Mouse (Mus musculus): ENCODE results near the gene Adamts8. TPM values are rescaled to one million over a fixed set of nuclear protein-coding genes. Genes with fewer than 3 reads are reported as not detected.

The Adamts8 gene
- polyA plus RNA-seq, 1 experiment from 2014 or later: 1.0 TPM

- Histone ChIP-seq H3K36me3 (no peaks in the 10 kb centered on the region), H3K27me3 (ENCODE audit: low read depth, poor library complexity, severe bottlenecking) (no peaks in the 10 kb centered on the region), H3K27ac (replicated peaks) (no peak overlapping the region), H3K9me3 (replicated peaks) (no peaks in the 10 kb centered on the region), H3K4me1 (no peaks in the 10 kb centered on the region), H3K4me3 (no peak overlapping the region)
- no peak for DNase-seq (ENCODE audit: low spot score)
- 66% methylated on average over 7 of the region's 7 CpGs for WGBS
These were observed 24.5 kb downstream of the Adamts8 start for GRCm38 (mm10) chr9:30966881-30967280.

- no peaks in the 10 kb centered on the region for H3K36me3 ChIP-seq
- DNase-seq (ENCODE audit: low spot score): no peak
- H3K27me3 ChIP-seq (ENCODE audit: low read depth, poor library complexity, severe bottlenecking): no peaks in the 10 kb centered on the region
- H3K4me3 ChIP-seq: no peak overlapping the region
- no peak overlapping the region for H3K27ac ChIP-seq (replicated peaks)
- WGBS: 87% methylated on average over 6 of the region's 6 CpGs
- no peaks in the 10 kb centered on the region for H3K9me3 ChIP-seq (replicated peaks)
- no peaks in the 10 kb centered on the region for H3K4me1 ChIP-seq
These were observed 25.8 kb downstream of the Adamts8 start for GRCm38 (mm10) chr9:30968130-30968529.

- Histone ChIP-seq H3K36me3 (no peaks in the 10 kb centered on the region), H3K27ac (replicated peaks) (no peak overlapping the region), H3K27me3 (ENCODE audit: low read depth, poor library complexity, severe bottlenecking) (no peaks in the 10 kb centered on the region), H3K4me1 (no peaks in the 10 kb centered on the region), H3K4me3 (no peak overlapping the region), H3K9me3 (replicated peaks) (no peaks in the 10 kb centered on the region)
- 81% methylated on average over 3 of the region's 3 CpGs for WGBS
- DNase-seq (ENCODE audit: low spot score): no peak
These were observed 27.6 kb downstream of the Adamts8 start for GRCm38 (mm10) chr9:30970001-30970400.

- no peak for DNase-seq (ENCODE audit: low spot score)
- Histone ChIP-seq H3K4me1 (no peaks in the 10 kb centered on the region), H3K27ac (replicated peaks) (no peak overlapping the region), H3K27me3 (ENCODE audit: low read depth, poor library complexity, severe bottlenecking) (no peaks in the 10 kb centered on the region), H3K4me3 (no peak overlapping the region), H3K9me3 (replicated peaks) (no peaks in the 10 kb centered on the region), H3K36me3 (no peaks in the 10 kb centered on the region)
- 69% methylated on average over 4 of the region's 4 CpGs for WGBS
These were observed 29.6 kb downstream of the Adamts8 start for GRCm38 (mm10) chr9:30971967-30972366.

- WGBS: 74% methylated on average over 11 of the region's 11 CpGs
- H3K4me3 ChIP-seq: no peak overlapping the region
- no peaks in the 10 kb centered on the region for H3K4me1 ChIP-seq
- H3K36me3 ChIP-seq: no peaks in the 10 kb centered on the region
- H3K27ac ChIP-seq (replicated peaks): no peak overlapping the region
- H3K27me3 ChIP-seq (ENCODE audit: low read depth, poor library complexity, severe bottlenecking): no peaks in the 10 kb centered on the region
- H3K9me3 ChIP-seq (replicated peaks): no peaks in the 10 kb centered on the region
- DNase-seq (ENCODE audit: low spot score): no peak
These were observed 34.1 kb downstream of the Adamts8 start for GRCm38 (mm10) chr9:30976339-30977023.

- Histone ChIP-seq H3K27ac (replicated peaks) (no peak overlapping the region), H3K9me3 (replicated peaks) (no peaks in the 10 kb centered on the region), H3K36me3 (no peaks in the 10 kb centered on the region), H3K4me3 (no peak overlapping the region), H3K27me3 (ENCODE audit: low read depth, poor library complexity, severe bottlenecking) (no peaks in the 10 kb centered on the region), H3K4me1 (no peaks in the 10 kb centered on the region)
- no peak for DNase-seq (ENCODE audit: low spot score)
- 84% methylated on average over 2 of the region's 2 CpGs for WGBS
These were observed 38.1 kb downstream of the Adamts8 start for GRCm38 (mm10) chr9:30980467-30980866.

GRCm38 (mm10) chr9:30985782-30986181 lies 43.4 kb downstream of the Adamts8 start:
- Histone ChIP-seq H3K4me1 (no peaks in the 10 kb centered on the region), H3K27me3 (ENCODE audit: low read depth, poor library complexity, severe bottlenecking) (no peaks in the 10 kb centered on the region), H3K4me3 (no peak overlapping the region), H3K27ac (replicated peaks) (no peak overlapping the region), H3K9me3 (replicated peaks) (no peaks in the 10 kb centered on the region), H3K36me3 (no peaks in the 10 kb centered on the region)
- WGBS: 81% methylated on average over 6 of the region's 6 CpGs
- DNase-seq (ENCODE audit: low spot score): no peak

- no peaks in the 10 kb centered on the region for H3K27me3 ChIP-seq (ENCODE audit: low read depth, poor library complexity, severe bottlenecking)
- 87% methylated on average over 5 of the region's 5 CpGs for WGBS
- no peak overlapping the region for H3K27ac ChIP-seq (replicated peaks)
- H3K4me3 ChIP-seq: no peak overlapping the region
- DNase-seq (ENCODE audit: low spot score): no peak
- H3K4me1 ChIP-seq: no peaks in the 10 kb centered on the region
- no peaks in the 10 kb centered on the region for H3K9me3 ChIP-seq (replicated peaks)
- H3K36me3 ChIP-seq: no peaks in the 10 kb centered on the region
These were observed 50.7 kb downstream of the Adamts8 start for GRCm38 (mm10) chr9:30993106-30993505.

GRCm38 (mm10) chr9:30996590-30997562 lies 54.5 kb downstream of the Adamts8 start:
- 85% methylated on average over 12 of the region's 12 CpGs for WGBS
- H3K27me3 ChIP-seq (ENCODE audit: low read depth, poor library complexity, severe bottlenecking): no peaks in the 10 kb centered on the region
- H3K4me1 ChIP-seq: no peaks in the 10 kb centered on the region
- H3K27ac ChIP-seq (replicated peaks): no peak overlapping the region
- no peak overlapping the region for H3K4me3 ChIP-seq
- no peak for DNase-seq (ENCODE audit: low spot score)
- no peaks in the 10 kb centered on the region for H3K9me3 ChIP-seq (replicated peaks)
- H3K36me3 ChIP-seq: no peaks in the 10 kb centered on the region

GRCm38 (mm10) chr9:31000641-31001040 lies 58.3 kb downstream of the Adamts8 start:
- H3K27ac ChIP-seq (replicated peaks): no peak overlapping the region
- WGBS: 86% methylated on average over 10 of the region's 10 CpGs
- H3K27me3 ChIP-seq (ENCODE audit: low read depth, poor library complexity, severe bottlenecking): no peaks in the 10 kb centered on the region

GRCm38 (mm10) chr9:31002528-31002927 lies 60.2 kb downstream of the Adamts8 start:
- DNase-seq (ENCODE audit: low spot score): no peak
- no peaks in the 10 kb centered on the region for H3K4me1 ChIP-seq
- no peaks in the 10 kb centered on the region for H3K9me3 ChIP-seq (replicated peaks)
- 88% methylated on average over 4 of the region's 4 CpGs for WGBS
- no peak overlapping the region for H3K4me3 ChIP-seq
- H3K36me3 ChIP-seq: no peaks in the 10 kb centered on the region
- no peaks in the 10 kb centered on the region for H3K27me3 ChIP-seq (ENCODE audit: low read depth, poor library complexity, severe bottlenecking)
- no peak overlapping the region for H3K27ac ChIP-seq (replicated peaks)

More at GRCm38 (mm10) chr9:31000641-31001040, 58.3 kb downstream of the Adamts8 start:
- Histone ChIP-seq H3K4me3 (no peak overlapping the region), H3K9me3 (replicated peaks) (no peaks in the 10 kb centered on the region), H3K4me1 (no peaks in the 10 kb centered on the region), H3K36me3 (no peaks in the 10 kb centered on the region)
- no peak for DNase-seq (ENCODE audit: low spot score)

GRCm38 (mm10) chr9:31009334-31009733 lies 67.0 kb downstream of the Adamts8 start:
- H3K27me3 ChIP-seq (ENCODE audit: low read depth, poor library complexity, severe bottlenecking): no peaks in the 10 kb centered on the region
- H3K4me1 ChIP-seq: no peaks in the 10 kb centered on the region
- H3K9me3 ChIP-seq (replicated peaks): no peaks in the 10 kb centered on the region
- no peak overlapping the region for H3K27ac ChIP-seq (replicated peaks)
- H3K36me3 ChIP-seq: no peaks in the 10 kb centered on the region
- 87% methylated on average over 2 of the region's 2 CpGs for WGBS
- H3K4me3 ChIP-seq: no peak overlapping the region
- no peak for DNase-seq (ENCODE audit: low spot score)

GRCm38 (mm10) chr9:31010040-31010439 lies 67.7 kb downstream of the Adamts8 start:
- no peak overlapping the region for H3K27ac ChIP-seq (replicated peaks)
- DNase-seq (ENCODE audit: low spot score): no peak
- WGBS: 85% methylated on average over 3 of the region's 3 CpGs
- H3K27me3 ChIP-seq (ENCODE audit: low read depth, poor library complexity, severe bottlenecking): no peaks in the 10 kb centered on the region
- H3K36me3 ChIP-seq: no peaks in the 10 kb centered on the region
- H3K4me3 ChIP-seq: no peak overlapping the region
- no peaks in the 10 kb centered on the region for H3K4me1 ChIP-seq
- no peaks in the 10 kb centered on the region for H3K9me3 ChIP-seq (replicated peaks)

Measured in midbrain, embryonic 10.5 days (tissue).